Mouse (Mus musculus): Measurements from ENCODE around the gene Olfr1346.
"Not testable (repeated sequence)": the region's sequence is repeated elsewhere in the genome, so short reads cannot be mapped to it uniquely, and the experiment has no call there.

The Olfr1346 gene

DNA sequence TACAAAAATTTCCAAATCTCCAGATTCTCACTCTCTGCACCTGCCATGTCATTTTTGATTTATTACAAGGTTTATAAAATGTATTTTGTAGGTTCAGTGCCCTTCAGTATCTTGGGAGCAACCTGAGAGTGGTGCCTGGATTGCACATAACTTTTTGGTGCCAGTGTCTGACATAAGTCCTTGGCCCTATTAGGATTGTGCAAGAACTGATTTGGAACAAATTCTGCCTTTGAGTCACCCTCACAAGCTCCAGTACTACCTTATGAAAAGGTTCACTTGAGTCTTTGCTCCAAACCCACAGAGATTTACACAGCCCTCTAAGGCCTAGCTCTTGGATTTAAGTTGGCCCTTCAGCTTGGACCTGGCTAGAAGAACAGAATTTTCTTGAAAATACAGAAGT, at the start of gene Olfr1346:
TSS of gene Olfr1346 (plus strand) at position 151 of the 400 bp plus-strand sequence.
- DNase-seq, result no peak

DNA sequence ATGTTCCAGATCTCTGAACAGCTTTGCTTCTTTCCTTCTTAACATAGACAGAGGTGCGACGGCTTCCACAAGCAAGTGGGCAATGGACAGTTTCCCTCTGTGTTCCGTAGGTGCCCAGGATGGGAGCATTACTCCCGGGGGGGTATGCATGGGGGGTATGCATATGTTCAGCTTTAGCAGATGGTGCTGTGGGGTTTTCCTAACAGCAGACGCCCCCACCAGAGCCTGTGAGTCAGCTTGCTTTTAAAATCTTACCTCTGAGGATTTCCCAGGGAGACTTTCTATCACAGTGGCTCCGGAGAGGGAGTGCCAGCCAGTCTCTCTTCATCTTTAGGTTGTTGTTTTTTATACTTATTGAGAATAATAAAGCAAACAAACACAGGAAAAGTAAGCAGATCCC, 47.0 kb upstream of the Olfr1346 start:
- DNase-seq, result no peak

DNA sequence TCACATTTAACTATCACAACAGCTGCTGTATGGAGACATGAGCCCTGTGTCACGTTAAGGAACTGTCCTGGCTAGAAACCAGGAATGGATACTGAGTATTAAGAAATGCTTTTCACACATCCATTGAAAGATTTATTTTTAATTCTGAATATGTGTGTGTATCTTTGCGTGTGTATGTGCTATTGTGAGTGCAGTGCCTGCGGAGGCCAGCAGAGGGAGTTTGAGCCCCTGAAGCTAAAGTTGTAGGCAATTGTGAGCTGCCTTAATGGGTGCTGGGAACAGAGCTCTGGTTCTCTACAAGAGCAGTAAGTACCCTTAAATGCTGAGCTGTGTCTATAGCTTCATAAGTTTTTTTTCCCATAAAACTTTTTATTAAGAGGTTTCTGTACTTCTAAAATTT, 37.5 kb upstream of the Olfr1346 start:
- no peak for DNase-seq

DNA sequence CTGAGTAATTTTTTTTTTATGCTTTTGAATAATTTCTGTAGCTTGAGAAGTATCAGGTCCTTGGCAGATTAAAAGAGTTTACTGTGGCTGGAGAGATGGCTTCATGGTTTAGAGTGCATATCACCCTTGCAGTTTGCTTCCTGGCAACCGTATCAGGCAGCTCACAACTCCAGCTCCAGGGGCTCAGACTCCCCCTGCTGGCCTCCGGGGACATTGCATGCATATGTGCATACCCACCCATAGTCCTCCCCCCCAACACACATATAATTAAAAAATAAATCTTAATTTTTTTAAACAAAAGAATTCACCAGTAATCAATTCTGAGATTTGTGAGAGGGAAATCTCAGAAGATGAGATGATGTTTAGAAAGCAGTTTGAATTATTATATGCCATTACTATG, 36.6 kb upstream of the Olfr1346 start:
- peak; percentile 20 to 44 for DNase-seq

DNA sequence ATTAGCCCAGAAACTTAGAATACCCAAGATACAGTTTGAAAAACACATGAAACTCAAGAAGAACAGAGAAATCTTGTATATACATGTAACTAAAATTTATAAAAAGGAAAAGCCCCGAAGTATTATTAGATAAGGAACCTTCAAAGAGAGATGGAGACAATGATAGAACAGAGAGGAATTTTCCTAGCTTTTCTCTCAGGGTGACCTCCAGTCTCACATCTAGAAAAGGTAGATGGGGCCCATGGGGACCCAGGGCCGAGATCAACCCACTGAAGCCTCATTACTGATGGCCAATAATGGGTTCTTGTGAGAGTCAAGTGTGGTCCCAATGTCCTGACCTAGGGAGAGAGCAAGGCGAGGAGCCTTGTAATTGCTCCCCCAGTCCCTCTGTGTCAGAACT, 28.5 kb upstream of the Olfr1346 start, which contains the start of gene Olfr1344:
TSS of gene Olfr1344 (plus strand) at position 301 of the 400 bp plus-strand sequence.
- no peak for DNase-seq

DNA sequence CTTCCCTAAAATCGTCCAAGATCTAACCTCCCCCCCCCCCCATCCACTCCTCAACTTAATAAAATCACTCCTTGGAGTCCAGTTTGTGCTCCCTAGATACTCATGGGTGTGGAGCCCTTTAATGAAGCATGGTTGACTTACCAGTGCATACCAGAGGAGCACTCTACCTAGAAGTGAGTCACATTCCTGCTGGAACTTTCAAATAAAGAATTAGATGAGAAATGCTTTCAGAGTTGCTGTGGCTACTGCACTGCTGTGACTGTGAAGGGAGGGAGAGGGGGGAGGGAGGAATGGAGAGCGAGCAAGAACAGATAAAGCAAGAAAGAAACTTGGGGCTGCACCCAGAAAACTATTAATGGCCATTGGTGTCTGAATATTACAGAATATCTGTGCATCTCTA, 25.7 kb upstream of the Olfr1346 start:
- DNase-seq, result no peak

DNA sequence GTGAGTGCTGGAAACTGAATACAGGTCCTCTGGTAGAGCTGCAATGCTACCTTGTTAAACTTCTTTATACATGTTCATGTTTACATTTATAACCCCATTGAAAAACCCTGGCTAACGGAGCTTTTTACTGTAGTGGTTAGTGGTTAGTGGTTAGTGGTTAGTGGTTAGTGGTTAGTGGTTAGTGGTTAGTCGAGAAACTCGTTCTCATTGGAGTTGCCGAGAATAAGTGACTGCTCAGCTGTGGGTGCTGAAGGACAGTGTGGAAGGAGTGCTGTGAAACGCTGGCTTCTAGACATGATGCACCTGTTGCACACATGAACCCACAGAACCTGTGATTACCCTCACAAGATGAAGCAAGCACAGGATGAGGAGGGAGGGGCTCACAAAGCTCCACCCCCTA, 19.1 kb upstream of the Olfr1346 start:
- no peak for DNase-seq

DNA sequence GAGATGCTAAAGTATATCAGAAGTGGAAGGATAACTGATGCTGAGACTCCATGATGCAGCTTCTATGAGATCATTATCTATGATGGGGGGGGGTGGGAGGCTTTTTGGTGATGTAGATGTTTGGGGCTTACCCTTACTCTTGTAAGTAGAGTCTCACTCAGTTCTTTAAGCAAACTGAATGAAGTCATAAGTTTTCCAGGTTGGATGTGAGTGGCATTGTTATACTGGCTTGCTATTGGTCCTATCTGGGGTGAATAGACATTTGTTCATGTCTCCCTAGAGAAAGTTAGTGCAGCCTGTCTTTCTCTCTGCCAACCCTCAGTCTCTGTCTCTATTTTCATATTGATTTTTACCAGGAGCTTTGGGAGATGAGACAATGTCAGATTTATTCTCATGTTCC, 11.0 kb upstream of the Olfr1346 start, which contains the start of gene Olfr1336:
TSS of gene Olfr1336 (plus strand) at position 301 of the 400 bp plus-strand sequence.
- no peak for DNase-seq

DNA sequence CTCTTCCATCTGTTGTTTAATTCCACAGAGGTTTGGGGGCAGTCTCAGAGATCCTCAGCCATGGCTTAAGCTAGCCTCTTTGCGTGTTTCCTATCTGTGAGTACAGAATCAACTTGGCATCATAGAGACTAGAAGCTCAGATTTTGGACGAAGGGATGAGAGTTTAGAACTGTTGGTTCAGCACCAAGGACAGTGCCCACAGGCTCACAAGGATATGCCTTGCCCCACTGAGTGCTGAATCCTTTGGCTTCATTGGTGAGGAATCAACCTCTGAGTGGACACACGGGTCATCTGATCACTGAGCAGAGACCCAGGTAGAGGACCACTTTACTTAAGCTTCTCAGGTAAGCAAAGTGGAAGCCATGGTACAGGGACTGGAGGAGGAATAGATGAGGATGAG, 10.5 kb upstream of the Olfr1346 start:
- DNase-seq, result no peak

DNA sequence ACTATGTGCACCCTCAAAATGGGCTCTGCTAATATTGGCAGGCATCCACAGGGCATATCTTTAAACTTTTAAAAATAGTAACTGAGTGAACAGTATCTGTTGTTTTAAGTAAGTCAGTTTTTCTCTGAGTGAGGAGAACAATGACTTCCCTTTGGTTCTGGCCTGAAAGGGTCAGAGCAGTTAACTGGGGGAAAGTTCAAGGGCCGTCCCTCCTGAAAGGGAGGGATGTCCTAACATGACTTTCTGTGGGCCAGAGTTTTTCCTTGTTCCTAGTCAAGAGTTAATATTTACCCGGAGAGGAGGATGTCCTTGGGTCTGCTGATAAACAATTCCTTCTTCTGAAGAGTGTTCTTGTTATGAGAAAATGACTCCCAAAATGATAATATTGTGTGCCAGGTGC, 10.7 kb downstream of the Olfr1346 start:
- DNase-seq, result not testable (repeated sequence)

DNA sequence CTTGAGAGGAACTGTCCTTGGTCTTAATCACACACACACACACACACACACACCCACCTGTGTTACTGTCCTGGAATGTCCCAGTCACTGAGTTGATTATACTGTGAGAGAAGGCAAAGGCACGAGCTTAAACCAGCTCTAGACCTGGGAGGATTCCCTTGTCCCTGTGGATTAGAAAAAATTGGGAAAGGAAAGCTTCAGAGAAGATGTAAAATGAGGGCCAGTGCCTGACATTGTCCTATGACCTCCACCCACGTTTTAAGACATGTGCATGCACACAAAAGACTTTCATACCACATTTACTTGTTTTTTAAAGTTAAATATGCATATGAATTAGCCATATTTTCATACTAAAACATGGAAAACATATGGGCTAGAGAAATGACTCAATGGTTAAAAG, 19.9 kb downstream of the Olfr1346 start, which contains the start of gene Olfr5:
TSS of gene Olfr5 (minus strand) at position 101 of the 400 bp plus-strand sequence.
- no peak for DNase-seq

DNA sequence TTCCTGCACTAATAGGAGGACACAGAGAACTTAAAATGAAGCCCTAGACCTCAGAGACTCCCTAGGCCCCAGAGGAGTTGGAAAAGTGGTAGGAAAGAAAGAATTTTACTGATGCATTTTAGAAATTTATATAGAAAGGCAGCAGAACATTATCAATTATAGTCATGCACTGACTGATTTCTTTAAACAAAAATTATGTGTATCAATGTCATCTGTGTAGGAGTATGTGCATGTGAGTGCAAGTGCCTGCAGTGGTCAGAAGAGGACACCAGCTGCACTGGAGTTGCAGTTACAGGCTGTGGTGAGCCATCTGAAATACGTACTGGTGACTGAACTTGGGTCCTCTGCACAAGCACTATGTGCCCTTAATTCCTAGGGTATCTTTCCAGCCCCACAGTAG, 32.8 kb downstream of the Olfr1346 start, which contains the start of gene Olfr1347:
TSS of gene Olfr1347 (minus strand) at position 101 of the 400 bp plus-strand sequence.
- no peak for DNase-seq

DNA sequence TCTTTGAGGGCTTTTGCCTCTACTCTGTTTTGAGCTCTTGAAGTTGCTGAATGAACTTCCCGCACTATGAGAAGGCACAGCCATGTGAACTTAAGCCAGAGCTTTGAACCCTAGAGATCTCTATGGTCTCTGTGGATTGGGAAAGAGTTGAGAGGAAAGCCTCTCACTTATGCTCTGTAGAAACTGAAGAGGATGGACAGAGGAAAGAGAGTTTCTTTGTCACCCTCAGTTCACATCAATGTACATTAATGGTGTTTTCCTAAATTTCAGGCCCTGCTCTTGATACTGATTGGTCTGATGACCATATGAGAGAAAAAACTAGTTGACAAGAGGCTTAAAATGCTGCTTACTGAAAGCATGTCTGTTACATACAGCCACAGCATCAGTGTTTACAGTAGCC, 41.7 kb downstream of the Olfr1346 start, which contains the start of gene Olfr1348:
TSS of gene Olfr1348 (minus strand) at position 101 of the 400 bp plus-strand sequence.
- no peak for DNase-seq

DNA sequence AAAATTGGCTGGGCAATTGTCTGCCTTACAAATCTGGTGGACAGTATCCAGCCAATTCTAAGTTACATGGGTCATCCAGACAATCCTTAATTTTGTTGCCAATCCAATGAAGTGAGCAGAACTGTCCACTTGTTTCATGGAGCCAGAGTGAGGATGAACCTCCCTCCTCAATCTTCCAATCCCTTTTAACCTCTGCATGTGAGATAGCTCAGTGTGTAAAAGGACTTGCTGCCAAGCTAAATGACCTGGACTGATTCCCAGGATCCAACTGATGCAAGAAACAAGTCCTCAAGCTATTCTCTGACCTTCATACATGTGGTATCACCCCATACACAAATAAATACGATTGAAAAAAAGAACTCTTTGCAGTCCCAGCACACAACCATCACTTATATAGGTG, 54.8 kb downstream of the Olfr1346 start:
- DNase-seq, result no peak

DNA sequence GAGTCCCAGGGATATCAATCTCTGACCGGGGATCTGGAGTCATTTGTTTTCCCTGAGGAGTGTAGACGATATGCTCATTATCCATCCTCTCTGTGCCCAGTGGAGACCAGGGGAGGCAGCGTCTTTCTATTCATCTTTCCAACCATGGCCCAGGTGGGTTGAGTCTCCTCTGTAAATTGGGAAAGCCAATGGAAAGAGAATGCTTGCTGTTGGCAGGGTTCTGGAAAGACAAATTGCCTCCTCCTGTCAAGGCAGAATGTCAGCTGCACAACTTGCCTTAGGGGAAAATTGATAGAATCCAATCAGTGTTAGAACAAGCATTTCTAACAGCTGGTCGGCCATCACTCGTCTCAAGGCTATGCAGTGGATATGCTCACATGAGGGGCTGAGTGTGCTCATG, 55.9 kb downstream of the Olfr1346 start, which contains the start of gene Olfr1349:
TSS of gene Olfr1349 (minus strand) at position 101 of the 400 bp plus-strand sequence.
- DNase-seq, result no peak

DNA sequence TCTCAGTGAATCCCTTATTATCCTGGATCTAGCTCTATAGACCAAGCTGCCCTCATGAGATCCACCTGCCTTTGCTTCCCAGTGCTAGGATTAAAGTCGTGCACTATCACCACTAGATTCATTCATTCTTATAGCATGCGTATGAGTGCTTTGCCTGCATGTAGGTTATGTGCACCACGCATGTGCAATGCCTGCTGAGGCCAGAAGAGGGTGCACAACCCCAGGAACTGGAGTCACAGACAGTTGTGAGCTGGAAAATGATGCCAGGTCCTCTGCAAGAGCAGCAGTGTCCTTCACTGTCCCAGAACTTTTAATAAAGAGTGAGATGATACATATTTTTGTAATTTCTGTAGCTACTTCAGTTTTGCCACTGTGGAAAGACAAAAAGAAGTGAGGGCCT, 58.1 kb downstream of the Olfr1346 start:
- peak in 1 of 2 experiments; percentile 4 for DNase-seq

DNA sequence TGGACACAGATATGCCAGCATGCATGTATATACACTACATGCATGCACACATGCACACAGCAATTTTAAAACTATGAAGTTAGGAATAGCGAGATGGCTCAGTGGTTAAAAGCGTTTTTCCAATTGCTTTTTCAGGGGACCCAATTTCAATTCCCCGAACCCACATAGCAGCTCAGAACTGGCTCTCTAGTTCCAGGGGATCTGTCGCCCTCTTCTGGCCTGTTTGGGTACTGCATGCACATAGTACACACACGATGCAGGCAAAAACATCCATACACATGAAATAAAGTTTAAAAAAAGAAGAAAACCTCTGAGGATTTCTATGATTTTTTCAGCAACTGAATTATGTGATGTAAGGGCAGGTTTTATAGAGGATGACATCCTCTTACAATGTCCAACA, 59.2 kb downstream of the Olfr1346 start:
- DNase-seq, result peak; percentile 6 to 47
